Mouse (Mus musculus) layer of hippocampus, adult 2 months (tissue): ENCODE data around the gene Sowaha. TPM values are rescaled to one million over a fixed set of nuclear protein-coding genes. Genes with fewer than 3 reads are reported as not detected.
"Not testable (repeated sequence)": the region's sequence is repeated elsewhere in the genome, so short reads cannot be mapped to it uniquely, and the experiment has no call there.

Experiments used
- DNase-seq, 2 experiments: peaks; one replicate each; pipeline ENCODE4 v3.0.0; 2022; ENCODE audit warnings: low spot score in 2 of 2
- H3K27ac ChIP-seq: fragments of 200-600 bp; 2 replicates; pipeline ENCODE4 v1.8.1; 2022
- H3K4me3 ChIP-seq: fragments of 200-600 bp; 2 replicates; pipeline ENCODE4 v1.8.1; 2022; ENCODE audit warnings: mild to moderate bottlenecking
- CTCF ChIP-seq: fragments of 200-600 bp; conservative IDR thresholded peaks from 2 replicates; pipeline ENCODE4 v1.8.1; 2022; ENCODE audit warnings: antibody characterized with exemption, mild to moderate bottlenecking, moderate library complexity
- total RNA-seq, 2 experiments: library from RNA; stranded (reverse); gene quantifications; 2 replicates each; pipeline ENCODE4 v1.2.3; 2021

Sowaha gene
- total RNA-seq, 2 experiments from 2014 or later = 137 to 142 TPM

GRCm38 (mm10) chr11:53435504-53435903 lies 44.6 kb downstream of the Sowaha start:
- TF ChIP-seq CTCF = no peak
- no peak overlapping the region for H3K4me3 ChIP-seq
- no peak for DNase-seq

GRCm38 (mm10) chr11:53433057-53433456 lies 47.0 kb downstream of the Sowaha start:
- no peak for DNase-seq
- no peak for TF ChIP-seq CTCF
- H3K4me3 ChIP-seq = no peak overlapping the region
- no peak overlapping the region for H3K27ac ChIP-seq

More at GRCm38 (mm10) chr11:53435504-53435903, 44.6 kb downstream of the Sowaha start:
- no peak overlapping the region for H3K27ac ChIP-seq

- no peak for TF ChIP-seq CTCF
- H3K4me3 ChIP-seq = peak overlapping the region; percentile 96
- DNase-seq = no peak
- H3K27ac ChIP-seq = peak overlapping the region; percentile 94
Observed at GRCm38 (mm10) chr11:53431347-53432056, 48.6 kb downstream of the Sowaha start.

GRCm38 (mm10) chr11:53430670-53431346 lies 49.3 kb downstream of the Sowaha start, which contains the start of the genes Uqcrq and Gdf9:
TSS of gene Uqcrq (minus strand) at chr11:53430831.
TSS of gene Gdf9 (plus strand) at chr11:53431023.
- DNase-seq = peak; percentile 96 to 99
- no peak for TF ChIP-seq CTCF
- H3K27ac ChIP-seq = peak within 1 kb of the TSS; percentile 94
- peak within 1 kb of the TSS; percentile 96 for H3K4me3 ChIP-seq

GRCm38 (mm10) chr11:53430300-53430669 lies 49.8 kb downstream of the Sowaha start:
- Histone ChIP-seq H3K27ac (peak overlapping the region; percentile 94), H3K4me3 (peak overlapping the region; percentile 96)
- no peak for DNase-seq
- TF ChIP-seq CTCF = no peak

GRCm38 (mm10) chr11:53429182-53429581 lies 50.9 kb downstream of the Sowaha start:
- 0 out of 2 replicates have a peak overlapping the region, but pooled peaks have one; percentile 94 for H3K27ac ChIP-seq
- peak overlapping the region; percentile 96; the same call in 1 of the 2 replicates for H3K4me3 ChIP-seq
- no peak for TF ChIP-seq CTCF
- no peak for DNase-seq

GRCm38 (mm10) chr11:53428716-53429057 lies 51.4 kb downstream of the Sowaha start:
- Histone ChIP-seq H3K4me3 (no peak overlapping the region), H3K27ac (no peak overlapping the region)
- no peak for DNase-seq
- TF ChIP-seq CTCF = no peak

- TF ChIP-seq CTCF = no peak
- no peak for DNase-seq
- no peak overlapping the region for H3K4me3 ChIP-seq
- no peak overlapping the region for H3K27ac ChIP-seq
Observed at GRCm38 (mm10) chr11:53427993-53428715, 51.9 kb downstream of the Sowaha start.

- DNase-seq, H3K4me3 ChIP-seq, H3K27ac ChIP-seq: not testable (repeated sequence)
Observed at GRCm38 (mm10) chr11:53426914-53427313, 53.2 kb downstream of the Sowaha start.

Other genes with a start within 250 kb of the Sowaha start
- gene Hspa4, start 179.8 kb downstream of the Sowaha start, total RNA-seq = 100 to 1,000 TPM; 165 to 179 TPM
- 10 to 100 TPM; 11.2 to 12.6 TPM for gene Zcchc10, start 155.6 kb downstream of the Sowaha start, total RNA-seq
- gene Aff4, start 129.4 kb downstream of the Sowaha start, total RNA-seq = 100 to 1,000 TPM; 241 to 245 TPM
- not detected for gene Leap2, start 57.1 kb downstream of the Sowaha start, total RNA-seq
- gene Uqcrq, start 49.4 kb downstream of the Sowaha start, total RNA-seq = 100 to 1,000 TPM; 383 to 419 TPM
- gene Gdf9, start 49.3 kb downstream of the Sowaha start, total RNA-seq = 1 to 10 TPM in 1 of 2 experiments, under 1 TPM in 1; 0.67 to 2.0 TPM
- gene Gm10447, start 23.2 kb downstream of the Sowaha start, total RNA-seq = under 1 TPM; 0.20 to 0.26 TPM
- gene Shroom1, start 23.1 kb downstream of the Sowaha start, total RNA-seq = 1 to 10 TPM; 4.8 to 5.1 TPM
- gene Gm9837, start 9.8 kb downstream of the Sowaha start, total RNA-seq = under 1 TPM in 1 of 2 experiments, not detected in 1; 0.52 TPM
- 1 to 10 TPM; 2.5 to 3.4 TPM for gene Gm9945, start 108 bp downstream of the Sowaha start, total RNA-seq
- gene Sept8, start 39.0 kb upstream of the Sowaha start, total RNA-seq = 100 to 1,000 TPM; 240 to 254 TPM
- 100 to 1,000 TPM; 130 to 133 TPM for gene Kif3a, start 87.1 kb upstream of the Sowaha start, total RNA-seq
- not detected for gene Il4, start 138.4 kb upstream of the Sowaha start, total RNA-seq
- not detected for gene Il13, start 154.4 kb upstream of the Sowaha start, total RNA-seq
- gene Rad50, start 227.0 kb upstream of the Sowaha start, total RNA-seq = 10 to 100 TPM; 13.0 to 13.7 TPM
- gene Il5, start 240.5 kb upstream of the Sowaha start, total RNA-seq = not detected